Mouse (Mus musculus): ENCODE data around the gene Fstl3. TPM values are rescaled to one million over a fixed set of nuclear protein-coding genes. Genes with fewer than 3 reads are reported as not detected.

The Fstl3 gene
- total RNA-seq, 2 experiments from 2014 or later = 2.7 to 3.2 TPM

- no peak for DNase-seq (ENCODE audit: low spot score in 2 of 2)
Observed at GRCm38 (mm10) chr10:79807826-79808225, 30.8 kb downstream of the Fstl3 start.

- no peak for DNase-seq (ENCODE audit: low spot score in 2 of 2)
Observed at GRCm38 (mm10) chr10:79808728-79809127, 31.7 kb downstream of the Fstl3 start.

- DNase-seq (ENCODE audit: low spot score in 2 of 2) = peak; percentile 85 to 92
Observed at GRCm38 (mm10) chr10:79811736-79812637, 34.9 kb downstream of the Fstl3 start.

- DNase-seq (ENCODE audit: low spot score in 2 of 2) = no peak
Observed at GRCm38 (mm10) chr10:79814271-79814842, 37.3 kb downstream of the Fstl3 start.

GRCm38 (mm10) chr10:79815671-79816494 is 38.8 kb downstream of the Fstl3 start:
- no peak for DNase-seq (ENCODE audit: low spot score in 2 of 2)

- no peak for DNase-seq (ENCODE audit: low spot score in 2 of 2)
Observed at GRCm38 (mm10) chr10:79817111-79817510, 40.0 kb downstream of the Fstl3 start.

- no peak for DNase-seq (ENCODE audit: low spot score in 2 of 2)
Observed at GRCm38 (mm10) chr10:79818225-79818624, 41.2 kb downstream of the Fstl3 start.

- DNase-seq (ENCODE audit: low spot score in 2 of 2) = no peak
Observed at GRCm38 (mm10) chr10:79819606-79820005, 42.5 kb downstream of the Fstl3 start.

- DNase-seq (ENCODE audit: low spot score in 2 of 2) = no peak
Observed at GRCm38 (mm10) chr10:79820277-79820676, 43.2 kb downstream of the Fstl3 start.

GRCm38 (mm10) chr10:79820782-79821181 is 43.7 kb downstream of the Fstl3 start, which contains the start of gene Misp:
Gene Misp, plus strand, starts transcription at chr10:79820989.
- DNase-seq (ENCODE audit: low spot score in 2 of 2) = no peak

GRCm38 (mm10) chr10:79821731-79822130 is 44.7 kb downstream of the Fstl3 start:
- no peak for DNase-seq (ENCODE audit: low spot score in 2 of 2)

- no peak for DNase-seq (ENCODE audit: low spot score in 2 of 2)
Observed at GRCm38 (mm10) chr10:79822372-79822771, 45.3 kb downstream of the Fstl3 start.

GRCm38 (mm10) chr10:79823011-79823410 is 45.9 kb downstream of the Fstl3 start:
- DNase-seq (ENCODE audit: low spot score in 2 of 2) = no peak

- no peak for DNase-seq (ENCODE audit: low spot score in 2 of 2)
Observed at GRCm38 (mm10) chr10:79824413-79824812, 47.3 kb downstream of the Fstl3 start.

- no peak for DNase-seq (ENCODE audit: low spot score in 2 of 2)
Observed at GRCm38 (mm10) chr10:79831583-79831982, 54.5 kb downstream of the Fstl3 start.

Other genes starting within 250 kb of the Fstl3 start
- 1 to 10 TPM; 3.5 to 4.3 TPM for gene Plpp2, start 243.5 kb upstream of the Fstl3 start, total RNA-seq (2021)
- gene Mier2, start 222.1 kb upstream of the Fstl3 start, total RNA-seq (2021) = 10 to 100 TPM; 51.4 to 51.9 TPM
- gene Theg, start 189.9 kb upstream of the Fstl3 start, total RNA-seq (2021) = 1 to 10 TPM in 1 of 2 experiments, under 1 TPM in 1; 0.37 to 1.7 TPM
- 10 to 100 TPM; 16.7 to 18.6 TPM for gene C2cd4c, start 163.2 kb upstream of the Fstl3 start, total RNA-seq (2021)
- 10 to 100 TPM; 44.3 to 50.1 TPM for gene Shc2, start 139.4 kb upstream of the Fstl3 start, total RNA-seq (2021)
- under 1 TPM in 1 of 2 experiments, not detected in 1; 0.82 TPM for gene Odf3l2, start 131.5 kb upstream of the Fstl3 start, total RNA-seq (2021)
- gene Madcam1, start 112.7 kb upstream of the Fstl3 start, total RNA-seq (2021) = not detected
- 10 to 100 TPM; 69.8 to 77.1 TPM for gene Tpgs1, start 107.9 kb upstream of the Fstl3 start, total RNA-seq (2021)
- gene Cdc34, start 95.1 kb upstream of the Fstl3 start, total RNA-seq (2021) = 10 to 100 TPM; 75.4 to 77.5 TPM
- gene Gzmm, start 88.3 kb upstream of the Fstl3 start, total RNA-seq (2021) = 1 to 10 TPM; 2.7 to 3.2 TPM
- 100 to 1,000 TPM; 566 to 614 TPM for gene Bsg, start 72.8 kb upstream of the Fstl3 start, total RNA-seq (2021)
- 100 to 1,000 TPM; 142 to 157 TPM for gene Hcn2, start 60.6 kb upstream of the Fstl3 start, total RNA-seq (2021)
- 10 to 100 TPM; 50.6 to 55.3 TPM for gene Polrmt, start 30.7 kb upstream of the Fstl3 start, total RNA-seq (2021)
- 1 to 10 TPM; 4.3 to 5.6 TPM for gene Fgf22, start 22.2 kb upstream of the Fstl3 start, total RNA-seq (2021)
- 10 to 100 TPM; 86.7 to 98.4 TPM for gene Rnf126, start 10.3 kb upstream of the Fstl3 start, total RNA-seq (2021)
- under 1 TPM; 0.63 to 0.72 TPM for gene Prss57, start 13.7 kb downstream of the Fstl3 start, total RNA-seq (2021)
- 100 to 1,000 TPM; 290 to 308 TPM for gene Palm, start 16.3 kb downstream of the Fstl3 start, total RNA-seq (2021)
- under 1 TPM; 0.61 to 0.86 TPM for gene Misp, start 43.7 kb downstream of the Fstl3 start, total RNA-seq (2021)
- 10 to 100 TPM; 54.3 to 62.5 TPM for gene Ptbp1, start 77.2 kb downstream of the Fstl3 start, total RNA-seq (2021)
- gene Prtn3, start 97.2 kb downstream of the Fstl3 start, total RNA-seq (2021) = 1 to 10 TPM; 2.2 to 2.3 TPM
- gene Plppr3, start 97.4 kb downstream of the Fstl3 start, total RNA-seq (2021) = 10 to 100 TPM; 55.6 to 58.0 TPM
- not detected for gene Elane, start 109.0 kb downstream of the Fstl3 start, total RNA-seq (2021)
- not detected for gene Cfd, start 113.6 kb downstream of the Fstl3 start, total RNA-seq (2021)
- gene Med16, start 131.7 kb downstream of the Fstl3 start, total RNA-seq (2021) = 10 to 100 TPM; 48.6 to 63.7 TPM
- gene Gm26602, start 133.6 kb downstream of the Fstl3 start, total RNA-seq (2021) = not detected
- gene Kiss1r, start 139.7 kb downstream of the Fstl3 start, total RNA-seq (2021) = 10 to 100 TPM in 1 of 2 experiments, 1 to 10 TPM in 1; 5.3 to 10.3 TPM
- 100 to 1,000 TPM; 307 to 318 TPM for gene R3hdm4, start 143.9 kb downstream of the Fstl3 start, total RNA-seq (2021)
- 1 to 10 TPM; 5.6 to 7.2 TPM for gene Arid3a, start 149.8 kb downstream of the Fstl3 start, total RNA-seq (2021)
- gene Wdr18, start 182.9 kb downstream of the Fstl3 start, total RNA-seq (2021) = 10 to 100 TPM; 45.3 to 46.5 TPM
- under 1 TPM; 0.14 to 0.16 TPM for gene Grin3b, start 193.4 kb downstream of the Fstl3 start, total RNA-seq (2021)
- gene Tmem259, start 207.1 kb downstream of the Fstl3 start, total RNA-seq (2021) = 100 to 1,000 TPM; 112 to 113 TPM
- gene Cnn2, start 211.3 kb downstream of the Fstl3 start, total RNA-seq (2021) = 1 to 10 TPM; 6.7 to 8.0 TPM
- 10 to 100 TPM; 13.0 to 13.7 TPM for gene Abca7, start 219.2 kb downstream of the Fstl3 start, total RNA-seq (2021)
- gene Arhgap45, start 239.4 kb downstream of the Fstl3 start, total RNA-seq (2021) = 1 to 10 TPM; 3.7 to 4.1 TPM